Mouse (Mus musculus): ENCODE data around the gene Dhrs4. TPM values are rescaled to one million over a fixed set of nuclear protein-coding genes. Genes with fewer than 3 reads are reported as not detected.

Dhrs4 gene
- polyA plus RNA-seq, 1 experiment: 33.7 TPM

GRCm38 (mm10) chr14:55524062-55524461 lies 45.5 kb downstream of the Dhrs4 start:
- Histone ChIP-seq H3K4me1 (peaks cover 15% of the 10 kb centered on the region), H3K36me3 (replicated peaks; ENCODE audit: low read length) (no peaks in the 10 kb centered on the region), H3K27me3 (replicated peaks) (peaks cover 72% of the 10 kb centered on the region), H3K9me3 (no peaks in the 10 kb centered on the region), H3K4me3 (replicated peaks) (no peak overlapping the region)
- TF ChIP-seq GATA1 (IDR thresholded peaks at IDR 0.05; ENCODE audit: borderline replicate concordance, low read length) (no peak), FLI1 (IDR thresholded peaks at IDR 0.05; ENCODE audit: low read length) (no peak)

- TF ChIP-seq FLI1 (IDR thresholded peaks at IDR 0.05; ENCODE audit: low read length): no peak
- no peak for TF ChIP-seq GATA1 (IDR thresholded peaks at IDR 0.05; ENCODE audit: borderline replicate concordance, low read length)
- Histone ChIP-seq H3K27me3 (replicated peaks) (peaks cover 72% of the 10 kb centered on the region), H3K9me3 (no peaks in the 10 kb centered on the region), H3K4me3 (replicated peaks) (no peak within 1 kb of the TSS), H3K36me3 (replicated peaks; ENCODE audit: low read length) (no peaks in the 10 kb centered on the region), H3K4me1 (peaks cover 15% of the 10 kb centered on the region)
Observed at GRCm38 (mm10) chr14:55524785-55525184, 46.2 kb downstream of the Dhrs4 start, which contains the start of gene Nrl. TSS of gene Nrl (minus strand) at chr14:55524981.

GRCm38 (mm10) chr14:55526674-55527073 lies 48.1 kb downstream of the Dhrs4 start:
- H3K4me3 ChIP-seq (replicated peaks): no peak overlapping the region
- peaks cover 60% of the 10 kb centered on the region for H3K27me3 ChIP-seq (replicated peaks)
- TF ChIP-seq GATA1 (IDR thresholded peaks at IDR 0.05; ENCODE audit: borderline replicate concordance, low read length): no peak
- no peak for TF ChIP-seq FLI1 (IDR thresholded peaks at IDR 0.05; ENCODE audit: low read length)
- no peaks in the 10 kb centered on the region for H3K36me3 ChIP-seq (replicated peaks; ENCODE audit: low read length)
- no peaks in the 10 kb centered on the region for H3K9me3 ChIP-seq
- peaks cover 12% of the 10 kb centered on the region for H3K4me1 ChIP-seq

GRCm38 (mm10) chr14:55527940-55528339 lies 49.4 kb downstream of the Dhrs4 start:
- H3K9me3 ChIP-seq: no peaks in the 10 kb centered on the region
- H3K4me3 ChIP-seq (replicated peaks): no peak overlapping the region
- peaks cover 54% of the 10 kb centered on the region for H3K27me3 ChIP-seq (replicated peaks)
- peaks cover 13% of the 10 kb centered on the region for H3K4me1 ChIP-seq
- H3K36me3 ChIP-seq (replicated peaks; ENCODE audit: low read length): no peaks in the 10 kb centered on the region
- TF ChIP-seq FLI1 (IDR thresholded peaks at IDR 0.05; ENCODE audit: low read length) (no peak), GATA1 (IDR thresholded peaks at IDR 0.05; ENCODE audit: borderline replicate concordance, low read length) (no peak)

- no peak for TF ChIP-seq FLI1 (IDR thresholded peaks at IDR 0.05; ENCODE audit: low read length)
- no peak for TF ChIP-seq GATA1 (IDR thresholded peaks at IDR 0.05; ENCODE audit: borderline replicate concordance, low read length)
- Histone ChIP-seq H3K4me1 (peaks cover 35% of the 10 kb centered on the region), H3K27me3 (replicated peaks) (peaks cover 17% of the 10 kb centered on the region), H3K4me3 (replicated peaks) (peak overlapping the region; percentile 21), H3K9me3 (no peaks in the 10 kb centered on the region), H3K36me3 (replicated peaks; ENCODE audit: low read length) (no peaks in the 10 kb centered on the region)
Observed at GRCm38 (mm10) chr14:55536116-55536745, 57.7 kb downstream of the Dhrs4 start.

Other genes with a start within 250 kb of the Dhrs4 start
- gene Carmil3, start 11.9 kb downstream of the Dhrs4 start, polyA plus RNA-seq (2012; ENCODE audit: insufficient read depth, low replicate concordance): 1.9 TPM in 1 of 2 replicates, not detected in the other
- not detected in 2 replicates for gene Cpne6, start 31.7 kb downstream of the Dhrs4 start, polyA plus RNA-seq (2012; ENCODE audit: insufficient read depth, low replicate concordance)
- gene Nrl, start 46.2 kb downstream of the Dhrs4 start, polyA plus RNA-seq (2012; ENCODE audit: insufficient read depth, low replicate concordance): not detected in 2 replicates
- 19.1 and 50.7 TPM in 2 replicates for gene Pck2, start 61.5 kb downstream of the Dhrs4 start, polyA plus RNA-seq (2012; ENCODE audit: insufficient read depth, low replicate concordance)
- gene Dcaf11, start 81.2 kb downstream of the Dhrs4 start, polyA plus RNA-seq (2012; ENCODE audit: insufficient read depth, low replicate concordance): 11.5 and 17.6 TPM in 2 replicates
- not detected in 2 replicates for gene A730061H03Rik, start 81.6 kb downstream of the Dhrs4 start, polyA plus RNA-seq (2012; ENCODE audit: insufficient read depth, low replicate concordance)
- gene Fitm1, start 96.9 kb downstream of the Dhrs4 start, polyA plus RNA-seq (2012; ENCODE audit: insufficient read depth, low replicate concordance): not detected in 2 replicates
- gene Psme1, start 99.4 kb downstream of the Dhrs4 start, polyA plus RNA-seq (2012; ENCODE audit: insufficient read depth, low replicate concordance): 66.3 and 162 TPM in 2 replicates
- gene Emc9, start 106.5 kb downstream of the Dhrs4 start, polyA plus RNA-seq (2012; ENCODE audit: insufficient read depth, low replicate concordance): 2.0 and 18.9 TPM in 2 replicates
- gene Psme2, start 112.4 kb downstream of the Dhrs4 start, polyA plus RNA-seq (2012; ENCODE audit: insufficient read depth, low replicate concordance): 23.2 and 78.2 TPM in 2 replicates
- gene Rnf31, start 113.0 kb downstream of the Dhrs4 start, polyA plus RNA-seq (2012; ENCODE audit: insufficient read depth, low replicate concordance): 17.1 and 20.4 TPM in 2 replicates
- 40.0 and 114 TPM in 2 replicates for gene Irf9, start 124.8 kb downstream of the Dhrs4 start, polyA plus RNA-seq (2012; ENCODE audit: insufficient read depth, low replicate concordance)
- gene Rec8, start 139.3 kb downstream of the Dhrs4 start, polyA plus RNA-seq (2012; ENCODE audit: insufficient read depth, low replicate concordance): 1.4 and 9.7 TPM in 2 replicates
- gene Ipo4, start 157.2 kb downstream of the Dhrs4 start, polyA plus RNA-seq (2012; ENCODE audit: insufficient read depth, low replicate concordance): 12.4 and 38.3 TPM in 2 replicates
- gene Gm49378, start 159.1 kb downstream of the Dhrs4 start, polyA plus RNA-seq (2012; ENCODE audit: insufficient read depth, low replicate concordance): 0.64 and 4.9 TPM in 2 replicates
- gene Tm9sf1, start 165.0 kb downstream of the Dhrs4 start, polyA plus RNA-seq (2012; ENCODE audit: insufficient read depth, low replicate concordance): 5.8 and 9.0 TPM in 2 replicates
- gene Tssk4, start 171.4 kb downstream of the Dhrs4 start, polyA plus RNA-seq (2012; ENCODE audit: insufficient read depth, low replicate concordance): 0.23 TPM in 1 of 2 replicates, not detected in the other
- gene Mdp1, start 181.8 kb downstream of the Dhrs4 start, polyA plus RNA-seq (2012; ENCODE audit: insufficient read depth, low replicate concordance): 3.3 and 20.1 TPM in 2 replicates
- 12.5 and 39.5 TPM in 2 replicates for gene Gmpr2, start 193.2 kb downstream of the Dhrs4 start, polyA plus RNA-seq (2012; ENCODE audit: insufficient read depth, low replicate concordance)
- 10.8 and 102 TPM in 2 replicates for gene Nedd8, start 193.4 kb downstream of the Dhrs4 start, polyA plus RNA-seq (2012; ENCODE audit: insufficient read depth, low replicate concordance)
- gene Tinf2, start 203.1 kb downstream of the Dhrs4 start, polyA plus RNA-seq (2012; ENCODE audit: insufficient read depth, low replicate concordance): 15.6 and 18.7 TPM in 2 replicates
- 1.1 and 2.7 TPM in 2 replicates for gene Tgm1, start 235.2 kb downstream of the Dhrs4 start, polyA plus RNA-seq (2012; ENCODE audit: insufficient read depth, low replicate concordance)
- 9.5 and 9.9 TPM in 2 replicates for gene Rabggta, start 243.5 kb downstream of the Dhrs4 start, polyA plus RNA-seq (2012; ENCODE audit: insufficient read depth, low replicate concordance)

Measured in megakaryocyte, embryonic 14.5 days (primary cell).